Mouse (Mus musculus): ENCODE data around the gene Emc4. TPM values are rescaled to one million over a fixed set of nuclear protein-coding genes. Genes with fewer than 3 reads are reported as not detected.

Emc4 gene
- polyA plus RNA-seq (2016; fragmentation: Nextera tagmentation; extraction: Ambion mirVana): 119 and 140 TPM in 2 replicates

- no peaks in the 10 kb centered on the region for H3K27me3 ChIP-seq (ENCODE audit: insufficient read depth, poor library complexity, severe bottlenecking)
- peak within 1 kb of the TSS; percentile 90 for H3K4me3 ChIP-seq
- no peaks in the 10 kb centered on the region for H3K9me3 ChIP-seq
- H3K27ac ChIP-seq: peak within 1 kb of the TSS; percentile 92
- peak; percentile 93 for DNase-seq (ENCODE audit: low spot score)
- H3K4me1 ChIP-seq (replicated peaks): peaks cover 14% of the 10 kb centered on the region
- H3K36me3 ChIP-seq: peaks cover 28% of the 10 kb centered on the region
- 2% methylated on average over 46 of the region's 46 CpGs for WGBS
Observed at GRCm38 (mm10) chr2:112367726-112368673, at the start of gene Emc4. Gene Emc4 (minus strand): TSS chr2:112368027.

GRCm38 (mm10) chr2:112407030-112407429 lies 39.2 kb upstream of the Emc4 start:
- Histone ChIP-seq H3K36me3 (peaks cover 56% of the 10 kb centered on the region), H3K4me1 (replicated peaks) (no peaks in the 10 kb centered on the region), H3K9me3 (no peaks in the 10 kb centered on the region), H3K4me3 (no peak overlapping the region), H3K27me3 (ENCODE audit: insufficient read depth, poor library complexity, severe bottlenecking) (no peaks in the 10 kb centered on the region), H3K27ac (no peak overlapping the region)
- no peak for DNase-seq (ENCODE audit: low spot score)
- 98% methylated on average over 3 of the region's 3 CpGs for WGBS

GRCm38 (mm10) chr2:112396649-112397048 lies 28.8 kb upstream of the Emc4 start:
- Histone ChIP-seq H3K27me3 (ENCODE audit: insufficient read depth, poor library complexity, severe bottlenecking) (no peaks in the 10 kb centered on the region), H3K9me3 (no peaks in the 10 kb centered on the region), H3K36me3 (no peaks in the 10 kb centered on the region), H3K4me1 (replicated peaks) (no peaks in the 10 kb centered on the region), H3K27ac (no peak overlapping the region), H3K4me3 (no peak overlapping the region)
- WGBS: 76% methylated on average over 1 of the region's 1 CpGs
- DNase-seq (ENCODE audit: low spot score): no peak

GRCm38 (mm10) chr2:112393958-112394357 lies 26.1 kb upstream of the Emc4 start:
- Histone ChIP-seq H3K9me3 (no peaks in the 10 kb centered on the region), H3K27ac (no peak overlapping the region), H3K27me3 (ENCODE audit: insufficient read depth, poor library complexity, severe bottlenecking) (no peaks in the 10 kb centered on the region), H3K36me3 (no peaks in the 10 kb centered on the region), H3K4me1 (replicated peaks) (no peaks in the 10 kb centered on the region), H3K4me3 (no peak overlapping the region)
- DNase-seq (ENCODE audit: low spot score): no peak

GRCm38 (mm10) chr2:112392689-112393088 lies 24.9 kb upstream of the Emc4 start:
- H3K27ac ChIP-seq: no peak overlapping the region
- H3K36me3 ChIP-seq: no peaks in the 10 kb centered on the region
- H3K9me3 ChIP-seq: no peaks in the 10 kb centered on the region
- no peaks in the 10 kb centered on the region for H3K27me3 ChIP-seq (ENCODE audit: insufficient read depth, poor library complexity, severe bottlenecking)
- no peaks in the 10 kb centered on the region for H3K4me1 ChIP-seq (replicated peaks)
- H3K4me3 ChIP-seq: no peak overlapping the region
- 90% methylated on average over 1 of the region's 1 CpGs for WGBS
- no peak for DNase-seq (ENCODE audit: low spot score)

GRCm38 (mm10) chr2:112391346-112392000 lies 23.6 kb upstream of the Emc4 start:
- 94% methylated on average over 4 of the region's 4 CpGs for WGBS
- DNase-seq (ENCODE audit: low spot score): no peak
- Histone ChIP-seq H3K9me3 (no peaks in the 10 kb centered on the region), H3K36me3 (no peaks in the 10 kb centered on the region), H3K4me1 (replicated peaks) (no peaks in the 10 kb centered on the region), H3K27ac (no peak overlapping the region), H3K27me3 (ENCODE audit: insufficient read depth, poor library complexity, severe bottlenecking) (no peaks in the 10 kb centered on the region), H3K4me3 (no peak overlapping the region)

- DNase-seq (ENCODE audit: low spot score): no peak
- Histone ChIP-seq H3K27me3 (ENCODE audit: insufficient read depth, poor library complexity, severe bottlenecking) (no peaks in the 10 kb centered on the region), H3K4me3 (no peak overlapping the region), H3K4me1 (replicated peaks) (no peaks in the 10 kb centered on the region), H3K9me3 (no peaks in the 10 kb centered on the region), H3K36me3 (no peaks in the 10 kb centered on the region), H3K27ac (no peak overlapping the region)
- 95% methylated on average over 5 of the region's 5 CpGs for WGBS
Observed at GRCm38 (mm10) chr2:112390843-112391242, 23.0 kb upstream of the Emc4 start.

GRCm38 (mm10) chr2:112381219-112381618 lies 13.4 kb upstream of the Emc4 start:
- no peak for DNase-seq (ENCODE audit: low spot score)
- Histone ChIP-seq H3K4me1 (replicated peaks) (peaks cover 17% of the 10 kb centered on the region), H3K27me3 (ENCODE audit: insufficient read depth, poor library complexity, severe bottlenecking) (no peaks in the 10 kb centered on the region), H3K27ac (no peak overlapping the region), H3K4me3 (no peak overlapping the region), H3K9me3 (no peaks in the 10 kb centered on the region), H3K36me3 (peaks cover 4% of the 10 kb centered on the region; the same call in 1 of the 2 replicates)
- WGBS: 98% methylated on average over 1 of the region's 1 CpGs

GRCm38 (mm10) chr2:112380131-112380530 lies 12.3 kb upstream of the Emc4 start:
- Histone ChIP-seq H3K4me3 (peak overlapping the region; percentile 97), H3K36me3 (peaks cover 4% of the 10 kb centered on the region; the same call in 1 of the 2 replicates), H3K27me3 (ENCODE audit: insufficient read depth, poor library complexity, severe bottlenecking) (no peaks in the 10 kb centered on the region), H3K4me1 (replicated peaks) (peaks cover 17% of the 10 kb centered on the region), H3K9me3 (no peaks in the 10 kb centered on the region), H3K27ac (peak overlapping the region; percentile 97)
- WGBS: 64% methylated on average over 8 of the region's 8 CpGs
- no peak for DNase-seq (ENCODE audit: low spot score)

- H3K4me1 ChIP-seq (replicated peaks): peaks cover 17% of the 10 kb centered on the region
- H3K4me3 ChIP-seq: peak within 1 kb of the TSS; percentile 97
- no peaks in the 10 kb centered on the region for H3K27me3 ChIP-seq (ENCODE audit: insufficient read depth, poor library complexity, severe bottlenecking)
- WGBS: under 1% methylated on average over 72 of the region's 72 CpGs
- peak; percentile 93 for DNase-seq (ENCODE audit: low spot score)
- peak within 1 kb of the TSS; percentile 97 for H3K27ac ChIP-seq
- peaks cover 4% of the 10 kb centered on the region; the same call in 1 of the 2 replicates for H3K36me3 ChIP-seq
- no peaks in the 10 kb centered on the region for H3K9me3 ChIP-seq
Observed at GRCm38 (mm10) chr2:112378973-112379898, 11.4 kb upstream of the Emc4 start, which contains the start of gene Katnbl1. Gene Katnbl1 (plus strand): TSS chr2:112379211.

- H3K27ac ChIP-seq: no peak overlapping the region
- no peak for DNase-seq (ENCODE audit: low spot score)
- no peaks in the 10 kb centered on the region for H3K9me3 ChIP-seq
- no peaks in the 10 kb centered on the region for H3K36me3 ChIP-seq
- H3K27me3 ChIP-seq (ENCODE audit: insufficient read depth, poor library complexity, severe bottlenecking): no peaks in the 10 kb centered on the region
- no peaks in the 10 kb centered on the region for H3K4me1 ChIP-seq (replicated peaks)
- WGBS: 73% methylated on average over 5 of the region's 5 CpGs
- no peak overlapping the region for H3K4me3 ChIP-seq
Observed at GRCm38 (mm10) chr2:112374610-112375009, 6.8 kb upstream of the Emc4 start.

GRCm38 (mm10) chr2:112373141-112373540 lies 5.3 kb upstream of the Emc4 start:
- H3K27me3 ChIP-seq (ENCODE audit: insufficient read depth, poor library complexity, severe bottlenecking): no peaks in the 10 kb centered on the region
- H3K36me3 ChIP-seq: no peaks in the 10 kb centered on the region
- DNase-seq (ENCODE audit: low spot score): no peak
- no peak overlapping the region for H3K4me3 ChIP-seq
- no peaks in the 10 kb centered on the region for H3K9me3 ChIP-seq
- 50% methylated on average over 4 of the region's 4 CpGs for WGBS
- H3K27ac ChIP-seq: no peak overlapping the region
- H3K4me1 ChIP-seq (replicated peaks): 0 out of 2 replicates have a peak, but pooled peaks cover 3% of the 10 kb centered on the region
